Mouse (Mus musculus): ENCODE data around the gene Actg1. TPM values are rescaled to one million over a fixed set of nuclear protein-coding genes. Genes with fewer than 3 reads are reported as not detected.

Actg1 gene
- polyA plus RNA-seq, 1 experiment: 418 TPM

DNA sequence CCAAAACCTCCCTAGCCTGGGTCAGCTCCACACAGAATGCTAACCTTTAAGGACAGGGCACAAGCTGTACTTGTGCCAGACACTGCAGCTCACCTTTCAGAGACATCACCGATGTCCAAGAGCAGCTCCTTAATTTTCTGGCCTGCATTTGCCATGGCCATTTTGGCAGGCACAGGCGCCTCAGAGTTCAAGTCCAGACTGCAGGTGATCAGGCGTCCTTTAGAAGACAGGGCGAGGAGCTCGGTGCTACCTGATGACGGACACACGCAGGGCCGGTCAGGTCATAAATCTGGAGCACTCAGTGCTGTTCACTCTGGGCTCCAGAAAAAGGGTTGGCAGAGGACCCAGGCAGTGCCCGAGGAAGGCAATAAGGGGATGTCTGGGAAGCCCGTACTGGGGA, 27.0 kb upstream of the Actg1 start:
- H3K4me1 ChIP-seq (ENCODE audit: control insufficient read depth, insufficient read depth, insufficient read length, low read length): 0 out of 2 replicates have a peak, but pooled peaks cover 3% of the 10 kb centered on the region
- no peak overlapping the region for H3K4me3 ChIP-seq (ENCODE audit: insufficient read depth, low read depth, low read length)
- no peak overlapping the region for H3K27ac ChIP-seq (replicated peaks; ENCODE audit: low read depth, low read length)

DNA sequence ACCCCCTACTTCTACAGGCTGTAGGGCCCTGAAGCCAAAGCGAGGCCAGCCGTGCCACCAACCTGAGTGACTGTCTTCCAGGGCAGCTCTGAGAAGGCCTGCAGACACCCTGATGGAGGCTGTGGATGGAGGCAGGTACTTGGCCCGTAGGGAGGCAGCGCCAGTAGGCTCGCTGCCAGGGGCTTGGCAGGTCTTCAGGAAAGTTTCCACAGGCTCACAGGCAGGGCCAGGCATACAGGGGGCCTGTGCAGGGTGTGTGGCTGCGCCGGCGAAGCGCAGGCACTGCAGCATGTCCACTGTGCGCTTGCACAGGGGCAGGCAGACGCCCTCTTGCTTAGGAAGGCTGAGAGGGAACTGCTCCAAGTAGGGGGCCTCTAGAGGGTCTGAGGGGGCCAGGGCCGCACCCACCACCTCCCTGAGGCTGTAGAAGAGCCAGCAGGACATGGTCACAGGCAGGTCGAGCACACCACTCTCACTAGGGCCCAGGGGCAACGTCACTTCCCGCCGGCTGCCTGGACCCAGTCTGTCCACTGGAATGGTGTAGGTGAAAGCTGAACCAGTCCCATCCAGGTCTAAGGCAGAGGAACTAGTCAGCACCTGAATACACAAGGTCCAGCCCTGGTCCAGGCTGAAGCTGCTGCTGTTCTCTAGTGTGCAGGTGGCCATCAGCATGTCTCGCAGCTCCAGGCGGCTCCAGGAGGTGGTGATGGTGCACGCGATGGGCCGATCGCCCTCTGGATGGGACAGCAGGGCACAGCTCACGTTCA, 25.7 kb upstream of the Actg1 start:
- H3K4me1 ChIP-seq (ENCODE audit: control insufficient read depth, insufficient read depth, insufficient read length, low read length): peaks cover under 1% of the 10 kb centered on the region; the same call in 1 of the 2 replicates
- no peak overlapping the region for H3K4me3 ChIP-seq (ENCODE audit: insufficient read depth, low read depth, low read length)
- no peak overlapping the region for H3K27ac ChIP-seq (replicated peaks; ENCODE audit: low read depth, low read length)

DNA sequence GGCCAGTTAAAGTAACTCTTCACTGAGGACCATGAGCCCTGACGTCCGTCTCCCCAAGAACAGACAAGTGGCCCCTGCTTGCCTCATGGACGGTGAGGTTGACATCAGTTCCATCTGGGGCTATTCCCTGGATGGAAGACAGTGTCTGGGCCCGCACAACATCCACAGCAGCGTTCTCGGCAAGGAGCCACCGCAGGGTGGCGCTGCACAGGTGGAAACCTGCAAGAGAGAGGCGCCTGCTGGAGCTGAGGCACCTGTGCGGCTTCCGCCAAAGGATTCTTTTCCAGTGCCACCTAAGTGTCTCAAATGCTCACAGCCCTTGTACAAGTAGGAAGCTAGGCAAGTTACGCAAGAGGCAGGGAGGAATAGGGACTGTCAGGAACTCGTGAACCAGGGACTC, 24.7 kb upstream of the Actg1 start:
- H3K27ac ChIP-seq (replicated peaks; ENCODE audit: low read depth, low read length): no peak overlapping the region
- H3K4me3 ChIP-seq (ENCODE audit: insufficient read depth, low read depth, low read length): no peak overlapping the region
- no peaks in the 10 kb centered on the region; the same call in 1 of the 2 replicates for H3K4me1 ChIP-seq (ENCODE audit: control insufficient read depth, insufficient read depth, insufficient read length, low read length)

DNA sequence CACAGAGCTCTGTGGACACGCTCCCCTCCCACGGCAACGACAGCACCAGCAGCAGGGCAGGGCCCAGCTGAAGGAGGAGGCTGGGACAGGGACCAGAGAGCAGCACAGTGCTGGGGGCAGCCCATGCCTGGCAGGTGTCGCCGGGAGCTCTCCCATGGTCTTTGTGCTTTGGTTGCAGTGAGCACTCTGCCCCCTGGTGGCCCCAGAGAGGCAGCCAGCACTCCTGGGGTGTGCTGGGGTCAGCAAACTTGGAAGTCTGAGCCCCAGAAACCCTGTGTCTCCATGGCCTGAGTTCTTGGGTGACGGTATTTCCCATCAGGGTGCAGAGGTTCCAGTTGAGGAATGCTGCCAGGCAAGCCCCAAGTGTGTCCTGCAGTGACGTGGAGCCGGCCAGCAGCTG, 21.3 kb upstream of the Actg1 start:
- Histone ChIP-seq H3K27ac (replicated peaks; ENCODE audit: low read depth, low read length) (no peak overlapping the region), H3K4me3 (ENCODE audit: insufficient read depth, low read depth, low read length) (no peak overlapping the region), H3K4me1 (ENCODE audit: control insufficient read depth, insufficient read depth, insufficient read length, low read length) (no peaks in the 10 kb centered on the region; the same call in 1 of the 2 replicates)

DNA sequence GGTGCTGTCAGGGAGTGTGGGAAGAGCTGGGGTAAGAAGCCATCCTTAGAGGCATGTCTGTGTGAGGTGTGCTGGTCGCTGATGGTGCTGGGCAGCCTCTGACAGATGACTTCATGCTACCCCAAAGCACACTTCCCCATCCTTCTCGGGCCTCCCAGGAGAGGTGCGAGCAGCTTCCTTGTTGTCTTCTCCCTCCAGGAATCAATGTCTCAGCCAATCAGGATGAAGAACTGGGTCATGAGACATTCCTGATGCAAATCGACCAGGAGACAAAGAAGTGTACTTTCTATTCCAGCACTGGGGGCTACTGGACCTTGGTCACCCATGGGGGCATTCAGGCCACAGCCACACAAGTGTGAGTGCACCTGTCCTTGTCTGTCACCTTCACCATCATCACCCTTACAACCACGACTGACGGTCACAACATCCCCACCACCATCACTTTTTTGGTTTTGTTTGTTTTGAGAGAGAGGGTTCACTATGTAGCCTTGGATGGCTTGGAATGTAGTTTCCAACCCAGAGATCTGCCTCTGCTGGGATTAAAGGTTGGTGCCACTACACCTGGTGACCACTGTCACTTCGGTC, 18.2 kb upstream of the Actg1 start:
- Histone ChIP-seq H3K4me1 (ENCODE audit: control insufficient read depth, insufficient read depth, insufficient read length, low read length) (no peaks in the 10 kb centered on the region; the same call in 1 of the 2 replicates), H3K27ac (replicated peaks; ENCODE audit: low read depth, low read length) (no peak overlapping the region), H3K4me3 (ENCODE audit: insufficient read depth, low read depth, low read length) (no peak overlapping the region)

DNA sequence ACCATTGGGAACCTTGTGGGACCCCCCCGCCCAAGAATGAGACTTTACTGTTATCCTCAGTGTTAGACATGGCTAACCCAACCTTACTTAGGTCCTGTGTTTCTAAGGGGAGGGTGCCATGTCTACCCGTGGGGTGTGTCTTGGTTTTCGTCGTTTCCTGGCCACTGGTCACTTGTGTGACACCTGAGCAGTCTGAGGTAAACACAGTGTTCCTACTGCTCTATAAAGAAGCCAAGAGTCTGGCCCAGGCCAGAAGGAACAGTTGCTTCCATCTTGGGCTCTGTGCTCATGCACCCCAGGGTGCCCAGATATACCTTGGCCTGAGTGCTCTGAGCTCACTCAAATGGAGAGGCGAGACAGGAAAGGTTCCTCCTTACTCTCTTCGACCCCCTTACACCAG, 14.5 kb upstream of the Actg1 start:
- no peak overlapping the region for H3K4me3 ChIP-seq (ENCODE audit: insufficient read depth, low read depth, low read length)
- H3K27ac ChIP-seq (replicated peaks; ENCODE audit: low read depth, low read length): no peak overlapping the region
- H3K4me1 ChIP-seq (ENCODE audit: control insufficient read depth, insufficient read depth, insufficient read length, low read length): no peaks in the 10 kb centered on the region

DNA sequence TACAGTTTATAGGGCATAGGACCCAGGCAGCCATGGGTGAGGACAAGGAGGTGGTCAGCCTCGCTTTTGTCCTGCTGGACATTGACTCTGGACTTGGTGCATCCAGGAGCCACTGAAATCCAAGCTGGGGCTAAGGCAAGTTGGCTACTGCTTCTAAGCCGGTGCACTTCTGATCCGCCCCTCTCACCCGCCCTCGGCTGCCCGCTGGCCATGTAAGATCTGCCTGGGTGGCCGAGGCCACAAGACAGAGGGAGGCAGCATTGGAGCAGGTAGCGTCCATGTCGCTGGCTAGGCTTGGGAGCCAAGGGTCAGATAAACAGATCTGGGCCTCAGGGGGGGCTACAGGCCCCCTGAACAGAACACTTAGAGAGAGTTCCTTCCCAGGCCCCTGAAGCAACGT, 13.0 kb upstream of the Actg1 start, which contains the start of gene Fscn2:
TSS of gene Fscn2 (plus strand) at position 240 of the 400 bp plus-strand sequence.
- no peak within 1 kb of the TSS for H3K27ac ChIP-seq (replicated peaks; ENCODE audit: low read depth, low read length)
- H3K4me1 ChIP-seq (ENCODE audit: control insufficient read depth, insufficient read depth, insufficient read length, low read length): no peaks in the 10 kb centered on the region
- no peak within 1 kb of the TSS for H3K4me3 ChIP-seq (ENCODE audit: insufficient read depth, low read depth, low read length)

DNA sequence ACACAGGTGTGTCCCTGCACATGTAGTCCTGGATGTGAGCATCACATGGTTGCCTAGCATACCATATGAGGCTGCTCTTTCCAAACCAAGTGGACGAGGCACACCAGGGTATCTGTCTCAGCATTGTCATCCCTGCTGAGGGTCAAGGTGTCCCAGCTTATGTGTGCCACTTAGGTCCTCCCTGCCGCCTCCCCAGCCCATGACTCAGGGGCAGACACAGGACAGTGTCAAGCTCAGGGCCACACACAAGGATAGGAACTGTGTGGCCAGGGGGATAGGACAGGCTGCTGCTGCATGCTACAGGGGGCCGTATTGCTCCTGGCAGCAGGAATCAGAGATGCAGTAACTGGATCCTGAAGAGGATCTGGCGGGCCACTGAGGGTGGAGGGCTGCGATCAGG, 12.4 kb upstream of the Actg1 start:
- no peak overlapping the region for H3K27ac ChIP-seq (replicated peaks; ENCODE audit: low read depth, low read length)
- no peak overlapping the region for H3K4me3 ChIP-seq (ENCODE audit: insufficient read depth, low read depth, low read length)
- no peaks in the 10 kb centered on the region for H3K4me1 ChIP-seq (ENCODE audit: control insufficient read depth, insufficient read depth, insufficient read length, low read length)

DNA sequence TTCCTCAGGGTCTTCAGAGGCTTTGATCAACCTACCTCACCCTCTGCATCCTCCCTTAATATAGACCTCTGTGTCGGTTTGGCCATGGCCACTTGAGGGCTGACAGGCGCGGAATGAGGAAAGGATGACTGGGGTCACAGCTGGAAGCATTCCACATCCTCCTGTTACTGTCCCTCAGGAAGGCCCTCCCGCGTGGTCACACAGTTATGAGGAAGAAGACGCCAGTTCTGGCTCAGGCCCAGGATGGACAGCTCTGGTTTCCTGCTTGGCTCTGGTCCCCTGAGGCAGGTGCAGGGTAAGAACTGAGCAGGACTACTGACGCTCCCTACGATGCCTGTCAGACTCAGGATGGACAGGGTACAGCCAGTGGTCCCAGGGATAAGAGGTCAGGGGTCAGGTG, 11.7 kb upstream of the Actg1 start:
- no peak overlapping the region for H3K27ac ChIP-seq (replicated peaks; ENCODE audit: low read depth, low read length)
- no peaks in the 10 kb centered on the region for H3K4me1 ChIP-seq (ENCODE audit: control insufficient read depth, insufficient read depth, insufficient read length, low read length)
- H3K4me3 ChIP-seq (ENCODE audit: insufficient read depth, low read depth, low read length): no peak overlapping the region

DNA sequence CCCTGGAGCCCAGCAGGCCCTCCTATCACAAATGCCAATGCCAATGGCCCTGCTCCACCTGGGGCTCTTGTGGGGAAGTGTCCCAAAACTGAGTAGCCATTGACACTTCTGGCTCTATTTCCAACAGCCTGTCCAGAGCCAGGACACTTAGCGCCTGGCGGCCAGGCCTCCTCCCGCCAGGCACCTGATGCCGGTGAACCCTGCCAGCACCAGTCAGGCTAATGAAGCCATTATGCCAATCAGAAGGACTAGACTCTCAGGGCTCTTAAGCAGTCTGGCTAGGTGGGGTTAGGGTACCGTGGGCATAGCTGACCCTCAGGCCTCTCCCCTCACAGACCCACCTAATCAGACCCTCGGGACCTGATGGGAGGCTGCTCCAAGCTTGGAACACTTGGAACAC, 11.0 kb upstream of the Actg1 start:
- H3K4me3 ChIP-seq (ENCODE audit: insufficient read depth, low read depth, low read length): no peak overlapping the region
- H3K27ac ChIP-seq (replicated peaks; ENCODE audit: low read depth, low read length): no peak overlapping the region
- H3K4me1 ChIP-seq (ENCODE audit: control insufficient read depth, insufficient read depth, insufficient read length, low read length): no peaks in the 10 kb centered on the region

DNA sequence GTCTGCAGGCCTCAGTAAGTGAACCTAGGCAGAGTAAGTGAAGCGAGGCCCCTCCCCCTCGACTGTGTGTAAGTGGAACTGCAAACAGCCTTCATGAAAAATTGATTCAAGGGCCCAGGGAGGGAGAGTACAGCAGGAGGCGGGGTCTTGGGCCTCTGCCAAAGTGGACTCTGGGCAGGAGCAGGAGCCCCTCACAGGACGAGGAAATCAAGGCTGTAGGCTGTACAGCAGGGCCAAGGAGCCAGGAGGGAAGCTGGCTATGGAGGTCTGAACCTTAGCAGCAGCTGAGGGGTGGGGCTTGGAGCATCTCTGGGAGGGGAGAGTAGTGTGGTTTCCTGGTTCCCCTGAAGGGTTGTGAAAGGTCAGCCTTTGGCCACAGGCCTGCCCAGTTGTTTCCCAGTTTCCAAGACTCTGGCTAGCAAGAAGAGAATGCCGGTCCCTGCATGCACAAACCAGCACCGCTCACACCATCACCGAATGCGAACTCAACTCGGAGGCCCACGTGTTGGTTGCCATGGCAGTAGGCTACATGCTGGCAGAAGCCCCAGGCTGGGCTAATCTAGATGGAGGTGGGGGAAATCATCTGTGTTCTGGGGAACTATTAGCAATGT, 9.6 kb upstream of the Actg1 start:
- Histone ChIP-seq H3K27ac (replicated peaks; ENCODE audit: low read depth, low read length) (no peak overlapping the region), H3K4me3 (ENCODE audit: insufficient read depth, low read depth, low read length) (no peak overlapping the region), H3K4me1 (ENCODE audit: control insufficient read depth, insufficient read depth, insufficient read length, low read length) (peaks cover under 1% of the 10 kb centered on the region; the same call in 1 of the 2 replicates)

DNA sequence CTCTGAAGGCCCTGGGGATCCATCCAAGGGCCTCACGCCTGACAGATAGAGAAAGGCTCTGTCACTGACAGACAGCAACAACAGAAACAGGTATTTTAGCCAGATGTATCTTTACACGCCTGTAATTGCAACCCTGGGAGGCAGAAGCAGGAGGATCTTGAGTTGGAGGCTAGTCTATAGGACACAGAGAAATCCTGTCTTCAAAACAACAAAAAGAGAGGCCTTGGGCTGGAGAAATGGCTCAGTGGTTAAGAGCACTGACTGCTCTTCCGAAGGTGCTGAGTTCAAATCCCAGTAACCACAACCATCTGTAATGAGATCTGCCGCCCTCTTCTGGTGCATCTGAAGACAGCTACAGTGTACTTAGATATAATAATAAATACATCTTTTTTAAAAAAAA, 8.6 kb upstream of the Actg1 start:
- Histone ChIP-seq H3K4me3 (ENCODE audit: insufficient read depth, low read depth, low read length) (no peak overlapping the region), H3K27ac (replicated peaks; ENCODE audit: low read depth, low read length) (no peak overlapping the region), H3K4me1 (ENCODE audit: control insufficient read depth, insufficient read depth, insufficient read length, low read length) (peaks cover 4% of the 10 kb centered on the region; the same call in 1 of the 2 replicates)

DNA sequence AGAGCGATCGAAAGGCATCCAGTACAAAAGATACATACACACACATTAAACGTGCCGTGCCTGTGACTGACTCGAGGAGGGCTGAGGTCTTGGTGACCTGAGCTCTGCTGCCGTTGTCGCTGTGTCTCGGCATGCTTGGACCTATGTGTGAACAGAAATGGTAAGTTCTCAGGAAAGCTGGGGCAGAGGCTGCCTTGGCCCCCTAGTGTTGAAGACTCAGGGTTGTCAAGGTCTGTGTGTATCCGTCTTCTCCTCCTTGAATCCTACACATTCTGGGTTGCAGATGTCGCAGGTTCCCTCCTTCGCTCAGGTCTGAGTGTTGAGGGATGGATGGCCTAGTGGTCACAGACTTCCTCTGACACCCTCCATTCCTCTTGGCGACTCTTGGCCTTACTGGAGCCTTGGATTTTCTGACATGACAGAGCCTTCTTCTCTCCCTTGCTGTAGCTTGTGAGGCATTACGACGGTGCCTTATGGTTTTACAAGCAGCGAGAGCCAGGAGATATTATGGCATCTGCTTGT, 8.0 kb upstream of the Actg1 start:
- Histone ChIP-seq H3K27ac (replicated peaks; ENCODE audit: low read depth, low read length) (no peak overlapping the region), H3K4me3 (ENCODE audit: insufficient read depth, low read depth, low read length) (no peak overlapping the region), H3K4me1 (ENCODE audit: control insufficient read depth, insufficient read depth, insufficient read length, low read length) (peaks cover 4% of the 10 kb centered on the region; the same call in 1 of the 2 replicates)

DNA sequence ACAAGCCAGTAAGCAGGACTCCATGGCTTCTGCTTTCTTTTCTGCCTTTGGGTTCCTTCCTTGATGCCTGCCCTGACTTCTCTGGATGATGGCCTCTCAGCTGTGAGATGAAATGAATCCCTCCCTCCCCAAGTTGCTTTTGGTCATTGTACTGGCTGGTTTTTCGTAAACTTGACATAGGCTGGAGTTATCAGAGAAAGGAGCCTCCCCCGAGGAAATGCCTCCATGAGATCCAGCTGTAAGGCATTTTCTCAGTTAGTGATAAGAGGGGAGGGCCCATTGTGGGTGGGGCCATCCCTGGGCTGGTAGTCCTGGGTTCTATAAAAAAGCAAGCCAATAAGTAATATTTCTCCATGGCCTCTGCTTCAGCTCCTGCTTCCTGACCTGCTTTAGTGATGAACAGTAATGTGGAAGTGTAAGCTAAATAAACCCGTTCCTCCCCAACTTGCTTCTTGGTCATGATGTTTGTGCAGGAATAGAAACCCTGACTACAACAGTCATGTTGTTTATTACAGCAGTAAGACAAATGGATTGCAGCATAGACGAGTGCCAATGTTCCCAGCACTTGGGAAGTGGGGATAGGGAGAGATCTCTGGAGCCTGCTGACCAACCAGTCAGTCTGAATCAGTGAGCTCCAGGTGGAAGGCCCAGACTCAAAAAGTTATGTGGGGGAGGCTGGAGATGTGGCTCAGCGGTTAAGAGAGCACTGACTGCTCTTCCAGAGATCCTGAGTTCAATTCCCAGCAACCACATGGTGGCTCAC, 7.1 kb upstream of the Actg1 start:
- no peak overlapping the region for H3K27ac ChIP-seq (replicated peaks; ENCODE audit: low read depth, low read length)
- H3K4me3 ChIP-seq (ENCODE audit: insufficient read depth, low read depth, low read length): no peak overlapping the region
- peaks cover 8% of the 10 kb centered on the region; the same call in 1 of the 2 replicates for H3K4me1 ChIP-seq (ENCODE audit: control insufficient read depth, insufficient read depth, insufficient read length, low read length)

Measured in brown adipose tissue, adult 24 weeks (tissue).